Mouse (Mus musculus) lung, postnatal 0 days (tissue): ENCODE data around the gene Zrsr2. TPM values are rescaled to one million over a fixed set of nuclear protein-coding genes. Genes with fewer than 3 reads are reported as not detected.

Source experiments
- ATAC-seq: fragments of 200-750 bp; cut with Nextera tagmentation; 2 replicates; pipeline ENCODE4 v1.8.0; 2017; ENCODE audit warnings: moderate library complexity
- DNase-seq: peaks from one replicate; pipeline ENCODE4 v3.0.0-alpha.2; 2016; ENCODE audit warnings: low spot score
- H3K27ac ChIP-seq: fragments of 300-500 bp; sonication (generic); 2 replicates; pipeline ENCODE4 v1.5.1; 2014; ENCODE audit warnings: antibody characterized with exemption, mild to moderate bottlenecking, low read length, mixed read lengths
- H3K27me3 ChIP-seq: fragments of 300-500 bp; sonication (generic); replicated peaks from 2 replicates; pipeline ENCODE4 v1.6.1; 2014; ENCODE audit warnings: low read length, mixed read lengths; ENCODE audit not compliant: insufficient read depth
- H3K36me3 ChIP-seq: fragments of 300-500 bp; sonication (generic); 2 replicates; pipeline ENCODE4 v1.6.1; 2014; ENCODE audit warnings: low read length, mixed read lengths; ENCODE audit not compliant: insufficient read depth
- H3K4me1 ChIP-seq: fragments of 300-500 bp; sonication (generic); 2 replicates; pipeline ENCODE4 v1.6.1; 2014; ENCODE audit warnings: antibody characterized with exemption, low read depth, low read length, mixed read lengths; ENCODE audit not compliant: insufficient read depth
- H3K4me2 ChIP-seq: fragments of 300-500 bp; sonication (generic); replicated peaks from 2 replicates; pipeline ENCODE4 v1.6.1; 2014; ENCODE audit warnings: low read depth, mild to moderate bottlenecking, low read length, moderate library complexity, mixed read lengths
- H3K4me3 ChIP-seq: fragments of 300-500 bp; sonication (generic); 2 replicates; pipeline ENCODE4 v1.5.1; 2014; ENCODE audit warnings: low read depth, low read length
- H3K9ac ChIP-seq: fragments of 300-500 bp; sonication (generic); replicated peaks from 2 replicates; pipeline ENCODE4 v1.6.1; 2014; ENCODE audit warnings: low read depth, mild to moderate bottlenecking
- H3K9me3 ChIP-seq: fragments of 300-500 bp; sonication (generic); 2 replicates; pipeline ENCODE4 v1.6.1; 2016; ENCODE audit warnings: low read length, mixed read lengths
- CTCF ChIP-seq: IDR thresholded peaks from 2 replicates; pipeline ENCODE4 v1.5.1; 2016; ENCODE audit warnings: antibody characterized with exemption, mild to moderate bottlenecking
- EP300 ChIP-seq: IDR thresholded peaks from 2 replicates; pipeline ENCODE4 v1.6.1; 2016; ENCODE audit warnings: antibody characterized with exemption, mild to moderate bottlenecking, control low read depth
- WGBS: fragments of 180-500 bp; shearing (Covaris S2); extraction: QIAGEN DNeasy Blood & Tissue Kit; methylation state at CpG from one replicate; pipeline ENCODE4 v1.1.7; 2014; 5-methylcytosine and 5-hydroxymethylcytosine counted together
- polyA plus RNA-seq: library from polyadenylated mRNA; unstranded; fragments of >200 nt; fragmentation: Nextera tagmentation; extraction: Ambion mirVana; gene quantifications from 2 replicates; pipeline ENCODE4 v1.2.1, GENCODE M21; 2015

Zrsr2 gene
- polyA plus RNA-seq, 1 experiment from 2014 or later = 32.8 TPM

DNA sequence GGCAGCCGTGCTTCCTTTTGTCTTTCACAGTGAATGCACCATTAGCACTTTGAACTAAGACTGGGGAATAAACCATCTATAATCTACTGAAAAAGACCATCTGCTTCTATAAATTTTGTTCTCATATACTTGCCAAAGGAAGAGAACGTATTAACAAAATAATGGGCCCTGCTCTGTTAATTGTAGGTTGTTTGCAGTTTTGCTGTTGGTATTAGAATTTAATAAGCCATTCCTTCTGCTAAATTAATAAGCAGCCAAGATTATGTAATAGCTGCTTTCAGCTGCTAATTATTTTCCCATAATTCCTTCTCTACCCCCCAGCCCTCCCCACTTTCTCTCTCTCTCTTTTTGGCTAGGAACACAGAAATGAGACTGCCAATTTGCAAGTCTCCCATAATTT is 51.6 kb downstream of the Zrsr2 start:
- Histone ChIP-seq H3K4me1 (no peaks in the 10 kb centered on the region), H3K9me3 (no peaks in the 10 kb centered on the region), H3K27ac (no peak overlapping the region), H3K9ac (no peak overlapping the region), H3K4me2 (no peak overlapping the region), H3K36me3 (no peaks in the 10 kb centered on the region), H3K4me3 (no peak overlapping the region), H3K27me3 (no peaks in the 10 kb centered on the region; the same call in 1 of the 2 replicates)
- WGBS = 88% methylated on average over 2 of the region's 2 CpGs
- TF ChIP-seq CTCF = no peak
- no peak for TF ChIP-seq EP300
- no peak for ATAC-seq
- no peak for DNase-seq

DNA sequence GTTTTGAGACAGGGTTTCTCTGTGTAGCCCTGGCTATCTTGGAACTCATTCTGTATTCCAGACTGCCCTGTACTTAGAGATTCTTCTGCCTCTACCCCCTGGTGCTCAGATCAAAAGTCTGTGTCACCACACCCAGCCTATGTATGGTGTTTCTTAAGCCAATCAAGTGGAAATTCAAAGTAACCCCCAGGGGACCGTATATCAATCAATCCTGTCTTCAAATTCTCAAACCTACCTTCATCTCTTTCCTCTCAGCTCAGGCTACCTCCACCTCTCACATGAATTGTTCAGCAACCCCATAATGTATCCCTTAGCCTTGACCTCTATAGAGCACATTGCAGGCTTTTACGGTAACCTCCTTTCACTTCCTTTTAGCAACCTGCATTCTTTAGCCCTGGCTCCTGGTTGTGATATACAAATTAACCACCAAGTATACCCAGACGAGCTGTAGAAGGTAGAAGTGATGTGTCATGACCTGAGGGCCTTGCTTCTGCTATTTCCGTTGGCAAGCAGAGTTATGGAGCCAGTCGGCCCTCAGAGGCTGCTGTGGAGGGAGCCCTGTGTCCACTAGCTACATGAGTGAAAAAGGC is 58.9 kb downstream of the Zrsr2 start:
- WGBS = 56% methylated on average over 5 of the region's 5 CpGs
- no peak for ATAC-seq
- no peaks in the 10 kb centered on the region for H3K36me3 ChIP-seq

DNA sequence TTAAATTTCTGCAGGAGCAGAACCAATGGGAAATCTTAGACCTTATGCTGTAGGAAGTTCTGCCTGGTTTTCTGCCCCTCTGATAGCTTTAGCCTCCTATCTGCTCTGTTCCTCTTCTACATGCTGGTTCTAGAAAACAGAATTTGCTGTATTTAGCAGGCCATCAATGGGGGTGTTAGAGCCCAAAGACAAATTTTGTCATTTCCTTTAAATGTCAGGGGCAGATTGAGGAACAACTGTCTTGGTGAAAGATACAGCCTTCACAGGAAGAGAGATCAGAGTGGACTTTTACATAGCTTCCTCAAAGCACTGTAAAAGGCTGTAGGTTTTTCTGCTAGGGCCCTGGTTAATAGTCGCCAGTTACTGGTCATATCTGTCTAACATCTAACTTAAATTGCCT is 61.1 kb downstream of the Zrsr2 start:
- H3K4me3 ChIP-seq = no peak overlapping the region
- no peak overlapping the region for H3K4me2 ChIP-seq
- H3K36me3 ChIP-seq = no peaks in the 10 kb centered on the region
- ATAC-seq = no peak
- H3K27ac ChIP-seq = no peak overlapping the region
- no peak for TF ChIP-seq CTCF
- no peak for TF ChIP-seq EP300
- WGBS = 39% methylated on average over 1 of the region's 1 CpGs
- no peak for DNase-seq
- no peaks in the 10 kb centered on the region for H3K4me1 ChIP-seq
- H3K9me3 ChIP-seq = no peaks in the 10 kb centered on the region
- no peaks in the 10 kb centered on the region for H3K27me3 ChIP-seq
- no peak overlapping the region for H3K9ac ChIP-seq

More for the DNA sequence above, 58.9 kb downstream of the Zrsr2 start:
- H3K4me2 ChIP-seq = no peak overlapping the region
- H3K4me3 ChIP-seq = no peak overlapping the region
- no peaks in the 10 kb centered on the region; the same call in 1 of the 2 replicates for H3K27me3 ChIP-seq
- no peak for DNase-seq
- H3K4me1 ChIP-seq = no peaks in the 10 kb centered on the region
- TF ChIP-seq CTCF = no peak
- TF ChIP-seq EP300 = no peak
- no peak overlapping the region for H3K27ac ChIP-seq
- no peaks in the 10 kb centered on the region for H3K9me3 ChIP-seq
- H3K9ac ChIP-seq = no peak overlapping the region

DNA sequence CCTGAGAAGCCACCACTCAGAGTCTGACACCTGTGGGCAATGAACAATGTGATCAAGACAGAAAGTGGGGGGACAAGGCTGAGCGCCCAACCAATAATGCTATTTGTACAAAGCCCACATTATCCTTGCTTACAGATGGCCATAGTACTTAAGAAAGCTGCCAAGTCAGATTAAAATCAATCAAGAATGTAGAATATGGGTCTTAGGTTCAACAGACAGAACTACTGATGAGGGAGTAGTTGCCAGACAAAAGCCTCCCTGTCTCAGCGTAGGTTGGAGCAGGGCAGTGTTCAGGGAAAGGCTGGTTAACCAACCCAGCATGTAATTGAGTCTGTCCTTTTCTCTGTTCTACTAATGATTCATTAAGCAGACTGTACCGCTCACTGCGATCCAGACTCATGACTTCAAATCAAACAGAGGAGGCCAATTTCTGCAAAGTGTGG is 72.9 kb downstream of the Zrsr2 start:
- Histone ChIP-seq H3K27me3 (no peaks in the 10 kb centered on the region), H3K4me3 (no peak overlapping the region), H3K9ac (no peak overlapping the region), H3K4me1 (no peaks in the 10 kb centered on the region), H3K4me2 (no peak overlapping the region), H3K27ac (no peak overlapping the region), H3K9me3 (no peaks in the 10 kb centered on the region), H3K36me3 (no peaks in the 10 kb centered on the region)
- 90% methylated on average over 4 of the region's 4 CpGs for WGBS
- ATAC-seq (no peak), DNase-seq (no peak)
- no peak for TF ChIP-seq EP300
- TF ChIP-seq CTCF = no peak

Other genes starting within 250 kb of the Zrsr2 start
- gene Rnf138rt1, start 197.3 kb downstream of the Zrsr2 start, polyA plus RNA-seq = 0.23 TPM in 1 of 2 replicates, not detected in the other
- gene Ap1s2, start 49.6 kb downstream of the Zrsr2 start, polyA plus RNA-seq = 24.4 and 35.4 TPM in 2 replicates
- gene Car5b, start 69.3 kb upstream of the Zrsr2 start, polyA plus RNA-seq = 1.0 and 1.1 TPM in 2 replicates
- gene Siah1b, start 117.8 kb upstream of the Zrsr2 start, polyA plus RNA-seq = 7.9 and 9.6 TPM in 2 replicates
- not detected in 2 replicates for gene Cltrn, start 130.2 kb upstream of the Zrsr2 start, polyA plus RNA-seq
- gene Ace2, start 180.7 kb upstream of the Zrsr2 start, polyA plus RNA-seq = 7.6 and 11.9 TPM in 2 replicates